Mouse (Mus musculus) thymus, adult 2 months (tissue): ENCODE measurements at regions not wholly inside any gene's neighbourhood (a gene's known extent, or its start where the extent isn't known, plus 50 kb on each side); places are given as distances from the start of the nearest gene placed in this dataset.

Source experiments
- CTCF ChIP-seq: fragments of 200-500 bp; IDR thresholded peaks from 2 replicates; pipeline ENCODE4 v1.5.1; 2012; ENCODE audit warnings: mild to moderate bottlenecking, control low read depth, low read length, moderate library complexity, borderline replicate concordance; ENCODE audit not compliant: control insufficient read depth, poor library complexity, insufficient read depth; ENCODE audit errors: extremely low read depth
- POLR2A ChIP-seq: fragments of 200-500 bp; IDR thresholded peaks from 2 replicates; pipeline ENCODE4 v1.6.1; 2012; ENCODE audit warnings: mild to moderate bottlenecking, low read length, control low read depth, moderate library complexity; ENCODE audit not compliant: control insufficient read depth, poor library complexity, insufficient read depth; ENCODE audit errors: extremely low read depth

DNA sequence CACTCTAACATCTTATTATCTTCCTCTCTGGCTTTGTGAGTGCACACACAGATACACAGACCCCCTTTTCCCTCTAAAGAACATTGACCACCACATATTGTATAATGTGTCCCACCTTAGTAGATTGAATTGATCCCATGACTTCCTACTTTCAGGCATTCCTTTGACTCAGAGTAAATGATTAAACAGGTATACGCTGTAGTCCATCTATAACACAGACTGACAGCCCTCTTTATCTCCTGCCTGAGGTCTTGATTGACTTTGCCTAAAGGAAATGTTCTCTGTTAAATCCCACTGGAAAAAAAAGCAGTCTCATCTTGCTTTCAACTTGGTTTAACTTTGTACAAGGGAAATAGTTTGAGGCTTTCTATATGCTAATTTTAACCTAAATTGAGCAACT is 268.8 kb downstream of the Adgrg6 start:
- TF ChIP-seq CTCF = no peak
- TF ChIP-seq POLR2A = no peak
